Mouse (Mus musculus) forebrain, embryonic 15.5 days (tissue): Measurements from ENCODE around the gene C2cd5. TPM values are rescaled to one million over a fixed set of nuclear protein-coding genes. Genes with fewer than 3 reads are reported as not detected.

Experiments
- ATAC-seq: fragments of 200-750 bp; cut with Nextera tagmentation; replicated peaks from 2 replicates; pipeline ENCODE4 v1.8.0; 2017; ENCODE audit warnings: mild to moderate bottlenecking, moderate TSS enrichment, moderate library complexity
- H3K27ac ChIP-seq: fragments of 300-500 bp; sonication (generic); replicated peaks from 2 replicates; pipeline ENCODE4 v1.5.1; 2015; ENCODE audit warnings: mild to moderate bottlenecking, inconsistent platforms
- H3K27me3 ChIP-seq: fragments of 300-500 bp; sonication (generic); 2 replicates; pipeline ENCODE4 v1.6.1; 2015; ENCODE audit warnings: inconsistent platforms
- H3K36me3 ChIP-seq: fragments of 300-500 bp; sonication (generic); 2 replicates; pipeline ENCODE4 v1.6.1; 2015; ENCODE audit warnings: mild to moderate bottlenecking, inconsistent platforms
- H3K4me1 ChIP-seq: fragments of 300-500 bp; sonication (generic); 2 replicates; pipeline ENCODE4 v1.6.1; 2015; ENCODE audit warnings: inconsistent platforms
- H3K4me2 ChIP-seq: fragments of 300-500 bp; sonication (generic); replicated peaks from 2 replicates; pipeline ENCODE4 v1.6.1; 2015; ENCODE audit warnings: mild to moderate bottlenecking, inconsistent platforms
- H3K4me3 ChIP-seq: fragments of 300-500 bp; sonication (generic); 2 replicates; pipeline ENCODE4 v1.5.1; 2015; ENCODE audit warnings: mild to moderate bottlenecking, inconsistent platforms
- H3K9ac ChIP-seq: fragments of 300-500 bp; sonication (generic); replicated peaks from 2 replicates; pipeline ENCODE4 v1.6.1; 2015; ENCODE audit warnings: mild to moderate bottlenecking, inconsistent platforms
- H3K9me3 ChIP-seq: fragments of 300-500 bp; sonication (generic); 2 replicates; pipeline ENCODE4 v1.6.1; 2016; ENCODE audit warnings: inconsistent platforms
- WGBS: fragments of 180-500 bp; shearing (Covaris S2); methylation state at CpG from one replicate; pipeline ENCODE4 v1.1.7; 2015; ENCODE audit warnings: mixed read lengths; 5-methylcytosine and 5-hydroxymethylcytosine counted together
- polyA plus RNA-seq: library from polyadenylated mRNA; unstranded; fragments of >200 nt; fragmentation: Nextera tagmentation; extraction: Ambion mirVana; gene quantifications from 2 replicates; pipeline ENCODE4 v1.2.1, GENCODE M21; 2015

C2cd5 gene
- polyA plus RNA-seq, 1 experiment from 2014 or later, result 44.9 TPM

- H3K9ac ChIP-seq, result no peak overlapping the region
- H3K36me3 ChIP-seq, result peaks cover 8% of the 10 kb centered on the region
- 77% methylated on average over 9 of the region's 9 CpGs for WGBS
- no peaks in the 10 kb centered on the region for H3K4me1 ChIP-seq
- H3K9me3 ChIP-seq, result no peaks in the 10 kb centered on the region
- no peak overlapping the region for H3K4me3 ChIP-seq
- no peak for ATAC-seq
- H3K27ac ChIP-seq, result no peak overlapping the region
- H3K27me3 ChIP-seq, result no peaks in the 10 kb centered on the region
- H3K4me2 ChIP-seq, result no peak overlapping the region
These were observed 31.6 kb downstream of the C2cd5 start for GRCm38 (mm10) chr6:143068181-143068915.

- ATAC-seq, result no peak
- 91% methylated on average over 3 of the region's 3 CpGs for WGBS
- Histone ChIP-seq H3K9ac (no peak overlapping the region), H3K27ac (no peak overlapping the region), H3K4me3 (no peak overlapping the region), H3K36me3 (peaks cover 4% of the 10 kb centered on the region; the same call in 1 of the 2 replicates), H3K9me3 (no peaks in the 10 kb centered on the region), H3K4me2 (no peak overlapping the region), H3K27me3 (no peaks in the 10 kb centered on the region), H3K4me1 (no peaks in the 10 kb centered on the region)
These were observed 32.3 kb downstream of the C2cd5 start for GRCm38 (mm10) chr6:143067654-143068053.

- 90% methylated on average over 9 of the region's 9 CpGs for WGBS
- H3K36me3 ChIP-seq, result no peaks in the 10 kb centered on the region; the same call in 1 of the 2 replicates
- no peaks in the 10 kb centered on the region for H3K9me3 ChIP-seq
- no peaks in the 10 kb centered on the region for H3K27me3 ChIP-seq
- H3K9ac ChIP-seq, result no peak overlapping the region
- H3K27ac ChIP-seq, result no peak overlapping the region
- no peaks in the 10 kb centered on the region for H3K4me1 ChIP-seq
- no peak overlapping the region for H3K4me2 ChIP-seq
- H3K4me3 ChIP-seq, result no peak overlapping the region
- ATAC-seq, result no peak
These were observed 33.1 kb downstream of the C2cd5 start for GRCm38 (mm10) chr6:143066859-143067258.

GRCm38 (mm10) chr6:143064047-143064446, 35.9 kb downstream of the C2cd5 start:
- 72% methylated on average over 2 of the region's 2 CpGs for WGBS

GRCm38 (mm10) chr6:143057601-143058000, 42.3 kb downstream of the C2cd5 start:
- H3K4me3 ChIP-seq, result no peak overlapping the region
- 92% methylated on average over 5 of the region's 5 CpGs for WGBS
- H3K27ac ChIP-seq, result no peak overlapping the region
- no peak overlapping the region for H3K4me2 ChIP-seq
- no peaks in the 10 kb centered on the region for H3K9me3 ChIP-seq
- H3K4me1 ChIP-seq, result no peaks in the 10 kb centered on the region
- 0 out of 2 replicates have a peak, but pooled peaks cover 12% of the 10 kb centered on the region for H3K36me3 ChIP-seq
- H3K27me3 ChIP-seq, result no peaks in the 10 kb centered on the region
- no peak overlapping the region for H3K9ac ChIP-seq
- ATAC-seq, result no peak

More at GRCm38 (mm10) chr6:143064047-143064446, 35.9 kb downstream of the C2cd5 start:
- Histone ChIP-seq H3K27ac (no peak overlapping the region), H3K4me3 (no peak overlapping the region), H3K36me3 (peaks cover 3% of the 10 kb centered on the region; the same call in 1 of the 2 replicates), H3K9me3 (no peaks in the 10 kb centered on the region), H3K27me3 (no peaks in the 10 kb centered on the region), H3K9ac (no peak overlapping the region), H3K4me2 (no peak overlapping the region), H3K4me1 (no peaks in the 10 kb centered on the region)
- no peak for ATAC-seq

GRCm38 (mm10) chr6:143051566-143051965, 48.4 kb downstream of the C2cd5 start:
- H3K9me3 ChIP-seq, result no peaks in the 10 kb centered on the region
- no peak for ATAC-seq
- H3K36me3 ChIP-seq, result peaks cover 28% of the 10 kb centered on the region
- H3K27me3 ChIP-seq, result no peaks in the 10 kb centered on the region
- 68% methylated on average over 5 of the region's 5 CpGs for WGBS
- no peak overlapping the region for H3K9ac ChIP-seq
- no peaks in the 10 kb centered on the region for H3K4me1 ChIP-seq
- no peak overlapping the region for H3K4me3 ChIP-seq
- H3K27ac ChIP-seq, result no peak overlapping the region
- no peak overlapping the region for H3K4me2 ChIP-seq

GRCm38 (mm10) chr6:143049791-143050555, 50.0 kb downstream of the C2cd5 start:
- WGBS, result 91% methylated on average over 11 of the region's 11 CpGs
- Histone ChIP-seq H3K4me1 (no peaks in the 10 kb centered on the region), H3K4me3 (no peak overlapping the region), H3K9ac (no peak overlapping the region), H3K4me2 (no peak overlapping the region), H3K9me3 (no peaks in the 10 kb centered on the region), H3K27ac (no peak overlapping the region), H3K36me3 (peaks cover 31% of the 10 kb centered on the region), H3K27me3 (no peaks in the 10 kb centered on the region)
- ATAC-seq, result no peak

- H3K27ac ChIP-seq, result no peak overlapping the region
- H3K9me3 ChIP-seq, result no peaks in the 10 kb centered on the region
- H3K4me3 ChIP-seq, result no peak overlapping the region
- H3K9ac ChIP-seq, result no peak overlapping the region
- 92% methylated on average over 2 of the region's 2 CpGs for WGBS
- ATAC-seq, result no peak
- no peak overlapping the region for H3K4me2 ChIP-seq
- H3K27me3 ChIP-seq, result no peaks in the 10 kb centered on the region
- H3K4me1 ChIP-seq, result no peaks in the 10 kb centered on the region
- peaks cover 29% of the 10 kb centered on the region for H3K36me3 ChIP-seq
These were observed 50.8 kb downstream of the C2cd5 start for GRCm38 (mm10) chr6:143049117-143049516.

GRCm38 (mm10) chr6:143047538-143048258, 52.2 kb downstream of the C2cd5 start:
- H3K4me2 ChIP-seq, result no peak overlapping the region
- WGBS, result 84% methylated on average over 15 of the region's 15 CpGs
- no peak for ATAC-seq
- H3K9ac ChIP-seq, result no peak overlapping the region
- H3K27ac ChIP-seq, result no peak overlapping the region
- H3K9me3 ChIP-seq, result no peaks in the 10 kb centered on the region
- no peak overlapping the region for H3K4me3 ChIP-seq
- no peaks in the 10 kb centered on the region for H3K4me1 ChIP-seq
- H3K36me3 ChIP-seq, result peaks cover 26% of the 10 kb centered on the region
- no peaks in the 10 kb centered on the region for H3K27me3 ChIP-seq

- Histone ChIP-seq H3K4me2 (no peak overlapping the region), H3K27ac (no peak overlapping the region), H3K36me3 (peaks cover 24% of the 10 kb centered on the region), H3K27me3 (no peaks in the 10 kb centered on the region), H3K9ac (no peak overlapping the region), H3K4me1 (no peaks in the 10 kb centered on the region), H3K9me3 (no peaks in the 10 kb centered on the region), H3K4me3 (no peak overlapping the region)
- ATAC-seq, result no peak
- WGBS, result 69% methylated on average over 6 of the region's 6 CpGs
These were observed 58.4 kb downstream of the C2cd5 start for GRCm38 (mm10) chr6:143041578-143041977.

GRCm38 (mm10) chr6:143035261-143035660, 64.7 kb downstream of the C2cd5 start:
- H3K36me3 ChIP-seq, result peaks cover 62% of the 10 kb centered on the region

GRCm38 (mm10) chr6:143034503-143034902, 65.4 kb downstream of the C2cd5 start:
- Histone ChIP-seq H3K27me3 (no peaks in the 10 kb centered on the region), H3K4me1 (no peaks in the 10 kb centered on the region), H3K9ac (no peak overlapping the region), H3K36me3 (peaks cover 70% of the 10 kb centered on the region), H3K27ac (no peak overlapping the region), H3K4me3 (no peak overlapping the region), H3K4me2 (no peak overlapping the region), H3K9me3 (no peaks in the 10 kb centered on the region)
- no peak for ATAC-seq
- 90% methylated on average over 2 of the region's 2 CpGs for WGBS

More at GRCm38 (mm10) chr6:143035261-143035660, 64.7 kb downstream of the C2cd5 start:
- ATAC-seq, result no peak
- no peak overlapping the region for H3K4me2 ChIP-seq
- H3K9ac ChIP-seq, result no peak overlapping the region
- H3K4me1 ChIP-seq, result no peaks in the 10 kb centered on the region
- no peaks in the 10 kb centered on the region for H3K27me3 ChIP-seq
- 67% methylated on average over 4 of the region's 4 CpGs for WGBS
- H3K9me3 ChIP-seq, result no peaks in the 10 kb centered on the region
- H3K27ac ChIP-seq, result no peak overlapping the region
- no peak overlapping the region for H3K4me3 ChIP-seq
